Mouse (Mus musculus) myocyte (in vitro differentiated cells): ENCODE measurements around the gene Fut2. TPM values are rescaled to one million over a fixed set of nuclear protein-coding genes. Genes with fewer than 3 reads are reported as not detected.

Experiments used
- H3K27me3 ChIP-seq: one replicate; pipeline ENCODE4 v1.6.1; 2011; ENCODE audit not compliant: control insufficient read depth, insufficient read depth, insufficient read length
- H3K36me3 ChIP-seq: one replicate; pipeline ENCODE4 v1.6.1; 2011; ENCODE audit not compliant: control insufficient read depth, insufficient read depth
- H3K4me2 ChIP-seq: one replicate; pipeline ENCODE4 v1.6.1; 2011; ENCODE audit warnings: low read depth, control low read depth
- H3K4me3 ChIP-seq: one replicate; pipeline ENCODE4 v1.5.1; 2011; ENCODE audit warnings: mild to moderate bottlenecking, control low read depth, moderate library complexity
- H3K79me2 ChIP-seq: one replicate; pipeline ENCODE4 v1.6.1; 2011; ENCODE audit not compliant: control insufficient read depth, insufficient read depth
- H3ac ChIP-seq: one replicate; pipeline ENCODE4 v1.6.1; 2011; ENCODE audit not compliant: control insufficient read depth, insufficient read length
- CEBPB ChIP-seq: IDR thresholded peaks from 2 replicates; pipeline ENCODE4 v1.6.1; 2011; ENCODE audit warnings: mild to moderate bottlenecking, moderate library complexity; ENCODE audit not compliant: poor library complexity, insufficient read depth, severe bottlenecking
- E2F4 ChIP-seq: IDR thresholded peaks from one replicate; pipeline ENCODE4 v1.6.1; 2011; ENCODE audit warnings: mild to moderate bottlenecking, control low read depth, moderate library complexity; ENCODE audit not compliant: insufficient read depth
- MAX ChIP-seq: IDR thresholded peaks from one replicate; pipeline ENCODE4 v1.6.1; 2011; ENCODE audit warnings: low read depth, mild to moderate bottlenecking, control low read depth
- MYOD1 ChIP-seq, 3 experiments: IDR thresholded peaks; one replicate each; pipeline ENCODE4 v1.6.1; 2011; ENCODE audit warnings: control low read depth in 2 of 3, low read depth in 2 of 3, mild to moderate bottlenecking in 2 of 3, moderate library complexity in 1 of 3; ENCODE audit not compliant: insufficient read length in 2 of 3, control insufficient read depth in 1 of 3
- MYOG ChIP-seq, 3 experiments: IDR thresholded peaks; one replicate each; pipeline ENCODE4 v1.6.1; 2011; ENCODE audit warnings: control low read depth in 2 of 3, low read depth in 2 of 3, mild to moderate bottlenecking in 2 of 3; ENCODE audit not compliant: insufficient read length in 2 of 3, control insufficient read depth in 1 of 3, insufficient read depth in 1 of 3
- POLR2A ChIP-seq: IDR thresholded peaks from one replicate; pipeline ENCODE4 v1.6.1; 2011; ENCODE audit warnings: low read depth, mild to moderate bottlenecking, control low read depth, moderate library complexity; ENCODE audit not compliant: insufficient read length
- POLR2AphosphoS2 ChIP-seq: IDR thresholded peaks from one replicate; pipeline ENCODE4 v1.6.1; 2011; ENCODE audit warnings: low read depth, control low read depth; ENCODE audit not compliant: insufficient read length
- REST ChIP-seq: IDR thresholded peaks from one replicate; pipeline ENCODE4 v1.6.1; 2011; ENCODE audit warnings: mild to moderate bottlenecking, control low read depth, moderate library complexity; ENCODE audit not compliant: insufficient read depth, insufficient read length
- SRF ChIP-seq: IDR thresholded peaks from one replicate; pipeline ENCODE4 v1.6.1; 2011; ENCODE audit warnings: low read depth; ENCODE audit not compliant: control insufficient read depth, insufficient read length
- TCF12 ChIP-seq: IDR thresholded peaks from one replicate; pipeline ENCODE4 v1.6.1; 2011; ENCODE audit warnings: mild to moderate bottlenecking, control low read depth; ENCODE audit not compliant: poor library complexity, insufficient read depth, severe bottlenecking
- TCF3 ChIP-seq: IDR thresholded peaks from one replicate; pipeline ENCODE4 v1.6.1; 2011; ENCODE audit warnings: low read depth, control low read depth; ENCODE audit not compliant: insufficient read length
- USF1 ChIP-seq: IDR thresholded peaks from one replicate; pipeline ENCODE4 v1.6.1; 2011; ENCODE audit warnings: low read depth, mild to moderate bottlenecking, control low read depth, moderate library complexity
- polyA plus RNA-seq: library from polyadenylated mRNA; unstranded; fragments of >200 nt; fragmentation: generic; extraction: Trizol; gene quantifications from one replicate; pipeline ENCODE4 v1.2.1, GENCODE M21; 2012; ENCODE audit warnings: missing spikeins

The Fut2 gene
- polyA plus RNA-seq, 1 experiment: 0.41 TPM

DNA sequence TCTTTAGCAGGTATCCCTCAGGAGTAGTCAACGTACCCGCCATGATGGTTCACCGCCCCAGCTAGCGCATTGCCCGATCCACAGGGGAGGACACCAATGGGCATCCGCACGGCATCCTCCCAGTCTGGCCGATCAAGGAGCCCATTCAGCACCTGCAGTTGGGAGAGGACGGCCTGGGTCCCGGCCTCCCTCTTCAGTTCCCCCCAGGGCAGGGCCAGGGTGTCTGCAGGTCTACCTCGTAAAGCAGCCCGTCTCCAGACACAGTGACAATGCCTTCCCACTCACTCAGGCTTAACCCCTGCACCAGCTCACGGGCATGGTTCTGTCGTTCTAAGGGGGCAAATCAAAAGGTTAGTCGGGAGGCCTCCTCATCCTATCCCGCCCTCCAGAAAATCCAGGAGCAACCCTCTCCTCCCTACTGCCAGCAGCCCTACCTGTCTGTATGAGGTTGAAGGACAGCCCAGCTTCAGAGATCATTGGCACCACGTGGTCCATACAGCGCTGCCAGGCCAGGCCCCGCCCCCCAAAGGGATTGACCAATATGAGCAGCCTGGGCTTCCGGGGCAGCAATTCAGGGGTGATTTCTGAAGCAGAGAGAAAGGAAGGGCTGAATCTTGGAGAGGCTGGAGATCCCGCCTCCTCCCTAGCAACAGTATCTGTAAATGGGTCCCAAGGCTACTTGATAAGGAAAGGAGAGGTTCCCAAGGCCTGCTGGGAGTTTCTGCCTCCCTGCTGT lies 46.0 kb upstream of the Fut2 start:
- Histone ChIP-seq H3K36me3 (no peaks in the 10 kb centered on the region), H3K79me2 (peaks cover 29% of the 10 kb centered on the region), H3K4me3 (no peak overlapping the region), H3ac (no peak overlapping the region), H3K4me2 (no peak overlapping the region), H3K27me3 (no peaks in the 10 kb centered on the region)
- TF ChIP-seq CEBPB (no peak), POLR2A (no peak), MAX (no peak), E2F4 (no peak), POLR2AphosphoS2 (peak; percentile 70)

DNA sequence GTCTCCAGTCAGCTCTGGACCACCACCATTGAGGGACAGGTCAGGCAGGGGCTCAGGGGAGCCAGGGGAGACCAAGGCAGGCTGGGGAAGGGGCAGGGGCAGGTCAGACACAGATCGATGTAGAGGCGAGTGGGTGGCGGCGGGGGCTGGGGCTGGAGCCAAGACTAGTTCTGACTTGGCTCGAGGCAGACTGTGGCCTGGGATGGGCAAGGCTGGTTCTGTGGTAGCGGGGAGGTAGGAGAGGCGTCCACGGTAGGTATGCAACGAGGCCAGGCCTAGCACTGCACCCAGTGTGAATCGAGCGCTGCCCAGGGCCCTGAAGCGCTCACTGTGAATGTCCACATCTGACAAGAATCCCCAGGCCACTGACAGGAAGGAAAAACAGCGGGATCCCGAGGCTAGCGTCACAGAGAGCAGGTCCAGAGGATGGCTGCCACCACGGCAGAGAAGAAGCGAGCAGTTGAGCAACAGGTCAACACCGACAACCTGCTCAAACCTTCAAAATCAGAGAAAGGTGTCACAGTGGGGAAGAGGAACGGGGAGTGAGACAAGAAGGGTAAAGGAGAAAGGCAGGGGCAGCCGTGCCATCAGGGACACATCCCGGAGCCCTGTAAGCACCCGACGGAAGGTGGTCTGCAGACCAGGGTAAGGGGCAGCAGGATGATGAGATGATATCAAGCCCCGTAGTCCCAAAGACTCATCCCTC lies 45.3 kb upstream of the Fut2 start:
- Histone ChIP-seq H3K79me2 (peaks cover 22% of the 10 kb centered on the region), H3ac (no peak overlapping the region), H3K27me3 (no peaks in the 10 kb centered on the region), H3K36me3 (no peaks in the 10 kb centered on the region), H3K4me2 (no peak overlapping the region), H3K4me3 (no peak overlapping the region)
- TF ChIP-seq SRF (no peak), USF1 (no peak), POLR2AphosphoS2 (peak; percentile 85), TCF12 (no peak), REST (no peak), MYOD1 (IDR thresholded peaks at IDR 0.05; ENCODE audit: control insufficient read depth in 1 of 3, insufficient read length in 2 of 3, low read depth in 2 of 3) (no peak), E2F4 (no peak), TCF3 (no peak), POLR2A (peak; percentile 25), MAX (no peak), CEBPB (no peak), MYOG (IDR thresholded peaks at IDR 0.05; ENCODE audit: control insufficient read depth in 1 of 3, insufficient read depth in 1 of 3, insufficient read length in 2 of 3, low read depth in 2 of 3) (no peak)

DNA sequence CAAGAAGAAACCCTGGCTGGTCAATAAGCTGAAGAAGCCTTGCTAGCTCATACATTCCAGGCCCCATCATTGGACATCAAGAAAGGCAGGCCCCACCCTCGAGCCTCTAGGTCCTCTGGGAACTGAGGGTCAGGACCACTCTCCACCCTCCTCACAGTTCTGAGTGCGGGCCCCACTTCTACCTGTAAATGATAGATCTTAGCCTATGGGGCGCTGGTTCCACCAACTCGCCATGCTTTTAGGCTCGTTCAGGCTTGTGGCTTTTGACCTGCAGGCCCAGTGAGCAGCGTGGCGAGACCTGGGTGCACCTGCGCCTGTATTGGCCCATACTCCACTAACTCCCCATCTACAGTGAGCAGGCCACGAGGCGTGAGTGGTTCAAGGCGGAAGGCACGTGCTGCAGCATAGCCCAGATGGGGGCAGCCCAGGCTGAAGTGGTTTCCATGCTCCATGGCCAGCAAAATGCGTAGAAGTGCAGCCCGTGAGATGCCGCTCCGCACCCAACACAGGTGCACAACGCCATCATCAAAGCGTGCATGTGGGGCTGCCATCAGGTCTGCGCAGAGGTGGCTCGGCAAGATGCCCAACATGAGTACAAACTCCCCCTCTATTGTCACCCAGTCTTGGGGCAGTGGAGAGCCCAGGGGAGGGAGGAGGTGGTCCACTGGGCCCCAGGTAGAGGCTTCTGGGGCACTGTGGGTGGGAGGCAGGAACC lies 44.4 kb upstream of the Fut2 start:
- Histone ChIP-seq H3K79me2 (peaks cover 14% of the 10 kb centered on the region), H3K4me2 (no peak overlapping the region), H3K4me3 (no peak overlapping the region), H3ac (no peak overlapping the region), H3K36me3 (no peaks in the 10 kb centered on the region), H3K27me3 (no peaks in the 10 kb centered on the region)
- TF ChIP-seq E2F4 (no peak), MYOD1 (IDR thresholded peaks at IDR 0.05; ENCODE audit: control insufficient read depth in 1 of 3, insufficient read length in 2 of 3, low read depth in 2 of 3) (no peak), POLR2AphosphoS2 (peak; percentile 92)

DNA sequence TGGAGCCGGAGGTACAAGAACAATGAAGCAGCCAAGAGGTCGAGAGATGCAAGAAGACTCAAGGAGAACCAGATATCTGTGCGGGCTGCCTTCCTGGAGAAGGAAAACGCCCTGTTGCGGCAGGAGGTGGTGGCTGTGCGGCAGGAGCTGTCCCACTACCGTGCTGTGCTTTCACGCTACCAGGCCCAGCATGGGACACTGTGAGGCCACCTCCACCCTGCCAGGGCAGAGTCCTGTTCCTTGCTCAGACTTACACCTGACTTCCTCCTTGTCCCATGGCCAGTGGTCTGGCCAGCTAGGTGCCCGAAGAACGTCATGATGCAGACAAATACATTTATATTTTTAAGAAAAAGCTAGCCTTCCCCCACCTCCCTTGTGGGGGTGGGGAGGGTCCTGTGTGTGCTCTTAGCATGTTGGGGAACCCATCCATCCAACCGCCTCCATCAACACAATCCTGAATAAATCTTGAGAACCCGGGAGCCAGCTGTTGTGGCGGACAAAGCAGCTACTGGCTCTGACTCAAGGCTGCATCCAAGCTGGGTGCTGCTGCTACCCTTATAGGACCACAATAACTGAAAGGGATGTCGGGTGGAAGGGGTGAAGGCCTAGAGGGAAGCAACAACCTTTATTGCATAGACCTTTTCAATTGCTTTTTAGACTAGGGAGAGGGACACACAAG lies 43.6 kb upstream of the Fut2 start:
- Histone ChIP-seq H3K36me3 (no peaks in the 10 kb centered on the region), H3K4me3 (no peak overlapping the region), H3K79me2 (peaks cover 10% of the 10 kb centered on the region), H3K27me3 (no peaks in the 10 kb centered on the region), H3K4me2 (no peak overlapping the region), H3ac (no peak overlapping the region)
- no peak for TF ChIP-seq E2F4
- no peak for TF ChIP-seq MYOG (IDR thresholded peaks at IDR 0.05; ENCODE audit: control insufficient read depth in 1 of 3, insufficient read depth in 1 of 3, insufficient read length in 2 of 3, low read depth in 2 of 3)
- no peak for TF ChIP-seq MYOD1 (IDR thresholded peaks at IDR 0.05; ENCODE audit: control insufficient read depth in 1 of 3, insufficient read length in 2 of 3, low read depth in 2 of 3)
- no peak for TF ChIP-seq USF1
- TF ChIP-seq CEBPB: no peak
- peak; percentile 97 for TF ChIP-seq POLR2AphosphoS2
- TF ChIP-seq MAX: no peak
- TF ChIP-seq SRF: no peak
- no peak for TF ChIP-seq TCF3
- no peak for TF ChIP-seq REST
- TF ChIP-seq POLR2A: peak; percentile 51
